Mouse (Mus musculus) stomach, embryonic 15.5 days (tissue): ENCODE results near the gene Tas1r1. TPM values are rescaled to one million over a fixed set of nuclear protein-coding genes. Genes with fewer than 3 reads are reported as not detected.

ENCODE experiments used
- ATAC-seq: fragments of 200-750 bp; cut with Nextera tagmentation; 2 replicates; pipeline ENCODE4 v1.8.0; 2017; ENCODE audit warnings: low read depth, moderate number of reproducible peaks, moderate TSS enrichment; ENCODE audit not compliant: insufficient read depth, low FRiP score
- H3K27ac ChIP-seq: fragments of 300-500 bp; sonication (generic); 2 replicates; pipeline ENCODE4 v1.5.1; 2015; ENCODE audit warnings: mild to moderate bottlenecking, inconsistent platforms
- H3K27me3 ChIP-seq: fragments of 300-500 bp; sonication (generic); replicated peaks from 2 replicates; pipeline ENCODE4 v1.6.1; 2015; ENCODE audit warnings: inconsistent platforms
- H3K36me3 ChIP-seq: fragments of 300-500 bp; sonication (generic); 2 replicates; pipeline ENCODE4 v1.6.1; 2015; ENCODE audit warnings: inconsistent platforms
- H3K4me1 ChIP-seq: fragments of 300-500 bp; sonication (generic); 2 replicates; pipeline ENCODE4 v1.6.1; 2015; ENCODE audit warnings: inconsistent platforms
- H3K4me2 ChIP-seq: fragments of 300-500 bp; sonication (generic); 2 replicates; pipeline ENCODE4 v1.6.1; 2015; ENCODE audit warnings: mild to moderate bottlenecking, inconsistent platforms
- H3K4me3 ChIP-seq: fragments of 300-500 bp; sonication (generic); replicated peaks from 2 replicates; pipeline ENCODE4 v1.5.1; 2015; ENCODE audit warnings: inconsistent platforms
- H3K9ac ChIP-seq: fragments of 300-500 bp; sonication (generic); 2 replicates; pipeline ENCODE4 v1.6.1; 2015; ENCODE audit warnings: inconsistent platforms
- H3K9me3 ChIP-seq: fragments of 300-500 bp; sonication (generic); 2 replicates; pipeline ENCODE4 v1.6.1; 2016; ENCODE audit warnings: inconsistent platforms
- WGBS: fragments of 180-500 bp; shearing (Covaris S2); methylation state at CpG from one replicate; pipeline ENCODE4 v1.1.7; 2015; 5-methylcytosine and 5-hydroxymethylcytosine counted together
- polyA plus RNA-seq: library from polyadenylated mRNA; unstranded; fragments of >200 nt; fragmentation: Nextera tagmentation; extraction: Ambion mirVana; gene quantifications from 2 replicates; pipeline ENCODE4 v1.2.1, GENCODE M21; 2015

Gene Tas1r1
- polyA plus RNA-seq, 1 experiment from 2014 or later, result 0.28 TPM

- H3K27me3 ChIP-seq, result no peaks in the 10 kb centered on the region
- WGBS, result 74% methylated on average over 12 of the region's 12 CpGs
- H3K36me3 ChIP-seq, result peaks cover 56% of the 10 kb centered on the region
- no peaks in the 10 kb centered on the region for H3K9me3 ChIP-seq
- no peak for ATAC-seq
- H3K4me2 ChIP-seq, result no peak overlapping the region
- peaks cover 22% of the 10 kb centered on the region for H3K4me1 ChIP-seq
- no peak overlapping the region for H3K27ac ChIP-seq
- no peak overlapping the region for H3K9ac ChIP-seq
- no peak overlapping the region for H3K4me3 ChIP-seq
These were observed 16.7 kb downstream of the Tas1r1 start for GRCm38 (mm10) chr4:152021568-152022097.

GRCm38 (mm10) chr4:152020024-152020423 lies 18.3 kb downstream of the Tas1r1 start:
- Histone ChIP-seq H3K9ac (no peak overlapping the region), H3K9me3 (no peaks in the 10 kb centered on the region), H3K27me3 (no peaks in the 10 kb centered on the region), H3K4me3 (no peak overlapping the region), H3K4me2 (no peak overlapping the region), H3K4me1 (0 out of 2 replicates have a peak, but pooled peaks cover 7% of the 10 kb centered on the region), H3K27ac (no peak overlapping the region; the same call in 1 of the 2 replicates), H3K36me3 (peaks cover 65% of the 10 kb centered on the region)
- no peak for ATAC-seq
- WGBS, result 89% methylated on average over 21 of the region's 21 CpGs

GRCm38 (mm10) chr4:152019073-152019472 lies 19.3 kb downstream of the Tas1r1 start:
- 0 out of 2 replicates have a peak, but pooled peaks cover 2% of the 10 kb centered on the region for H3K4me1 ChIP-seq
- H3K9ac ChIP-seq, result no peak overlapping the region; the same call in 1 of the 2 replicates
- no peak overlapping the region for H3K27ac ChIP-seq
- no peak for ATAC-seq
- 75% methylated on average over 6 of the region's 6 CpGs for WGBS
- H3K4me2 ChIP-seq, result no peak overlapping the region
- no peaks in the 10 kb centered on the region for H3K27me3 ChIP-seq
- peaks cover 65% of the 10 kb centered on the region for H3K36me3 ChIP-seq
- no peak overlapping the region for H3K4me3 ChIP-seq
- H3K9me3 ChIP-seq, result no peaks in the 10 kb centered on the region

- Histone ChIP-seq H3K27ac (no peak overlapping the region), H3K36me3 (peaks cover 39% of the 10 kb centered on the region), H3K9me3 (no peaks in the 10 kb centered on the region), H3K27me3 (no peaks in the 10 kb centered on the region), H3K4me3 (no peak overlapping the region), H3K4me1 (peaks cover 27% of the 10 kb centered on the region), H3K9ac (no peak overlapping the region), H3K4me2 (no peak overlapping the region)
- 83% methylated on average over 12 of the region's 12 CpGs for WGBS
- no peak for ATAC-seq
These were observed 25.1 kb downstream of the Tas1r1 start for GRCm38 (mm10) chr4:152013036-152013813.

GRCm38 (mm10) chr4:152012109-152012508 lies 26.3 kb downstream of the Tas1r1 start:
- 88% methylated on average over 16 of the region's 16 CpGs for WGBS
- no peak for ATAC-seq
- Histone ChIP-seq H3K4me3 (0 out of 2 replicates have a peak overlapping the region, but pooled peaks have one; percentile 87), H3K4me1 (peaks cover 38% of the 10 kb centered on the region), H3K36me3 (peaks cover 36% of the 10 kb centered on the region), H3K27ac (no peak overlapping the region), H3K27me3 (no peaks in the 10 kb centered on the region), H3K9ac (no peak overlapping the region), H3K9me3 (no peaks in the 10 kb centered on the region), H3K4me2 (peak overlapping the region; percentile 93)

GRCm38 (mm10) chr4:152011171-152011760 lies 27.1 kb downstream of the Tas1r1 start:
- 63% methylated on average over 8 of the region's 8 CpGs for WGBS
- H3K4me3 ChIP-seq, result peak overlapping the region; percentile 87
- peaks cover 41% of the 10 kb centered on the region for H3K4me1 ChIP-seq
- H3K9ac ChIP-seq, result 0 out of 2 replicates have a peak overlapping the region, but pooled peaks have one; percentile 62
- H3K27ac ChIP-seq, result peak overlapping the region; percentile 94
- peaks cover 36% of the 10 kb centered on the region for H3K36me3 ChIP-seq
- H3K27me3 ChIP-seq, result no peaks in the 10 kb centered on the region
- 0 out of 2 replicates have a peak, but pooled peaks have one; percentile 5 for ATAC-seq
- no peaks in the 10 kb centered on the region for H3K9me3 ChIP-seq
- peak overlapping the region; percentile 93 for H3K4me2 ChIP-seq

- peak overlapping the region; percentile 94 for H3K27ac ChIP-seq
- H3K9ac ChIP-seq, result 0 out of 2 replicates have a peak overlapping the region, but pooled peaks have one; percentile 62
- ATAC-seq, result no peak
- peak overlapping the region; percentile 87 for H3K4me3 ChIP-seq
- H3K4me1 ChIP-seq, result peaks cover 41% of the 10 kb centered on the region
- 19% methylated on average over 13 of the region's 13 CpGs for WGBS
- peaks cover 34% of the 10 kb centered on the region for H3K36me3 ChIP-seq
- H3K4me2 ChIP-seq, result peak overlapping the region; percentile 93
- H3K9me3 ChIP-seq, result no peaks in the 10 kb centered on the region
- H3K27me3 ChIP-seq, result no peaks in the 10 kb centered on the region
These were observed 27.6 kb downstream of the Tas1r1 start for GRCm38 (mm10) chr4:152010707-152011134.

GRCm38 (mm10) chr4:152010091-152010706 lies 28.2 kb downstream of the Tas1r1 start:
- WGBS, result 3% methylated on average over 10 of the region's 10 CpGs
- H3K4me1 ChIP-seq, result peaks cover 41% of the 10 kb centered on the region
- H3K4me2 ChIP-seq, result peak overlapping the region; percentile 93
- peak overlapping the region; percentile 87 for H3K4me3 ChIP-seq
- H3K9me3 ChIP-seq, result no peaks in the 10 kb centered on the region
- H3K27me3 ChIP-seq, result no peaks in the 10 kb centered on the region
- peaks cover 29% of the 10 kb centered on the region for H3K36me3 ChIP-seq
- peak; percentile 28 for ATAC-seq
- H3K27ac ChIP-seq, result peak overlapping the region; percentile 94
- peak overlapping the region; percentile 62 for H3K9ac ChIP-seq

- Histone ChIP-seq H3K36me3 (peaks cover 21% of the 10 kb centered on the region), H3K9ac (peak overlapping the region; percentile 62), H3K9me3 (no peaks in the 10 kb centered on the region), H3K27ac (peak overlapping the region; percentile 94), H3K4me1 (peaks cover 41% of the 10 kb centered on the region), H3K4me3 (peak overlapping the region; percentile 87), H3K4me2 (peak overlapping the region; percentile 93), H3K27me3 (no peaks in the 10 kb centered on the region)
- under 1% methylated on average over 115 of the region's 115 CpGs for WGBS
- peak; percentile 51 for ATAC-seq
These were observed 29.0 kb downstream of the Tas1r1 start for GRCm38 (mm10) chr4:152009076-152010051.

- ATAC-seq, result peak; percentile 87
- peaks cover 15% of the 10 kb centered on the region for H3K36me3 ChIP-seq
- H3K9me3 ChIP-seq, result no peaks in the 10 kb centered on the region
- no peaks in the 10 kb centered on the region for H3K27me3 ChIP-seq
- under 1% methylated on average over 45 of the region's 45 CpGs for WGBS
- peak within 1 kb of the TSS; percentile 62 for H3K9ac ChIP-seq
- peak within 1 kb of the TSS; percentile 94 for H3K27ac ChIP-seq
- H3K4me1 ChIP-seq, result peaks cover 41% of the 10 kb centered on the region
- H3K4me3 ChIP-seq, result peak within 1 kb of the TSS; percentile 87
- H3K4me2 ChIP-seq, result peak within 1 kb of the TSS; percentile 93
These were observed 29.7 kb downstream of the Tas1r1 start, which contains the start of gene Klhl21 for GRCm38 (mm10) chr4:152008622-152009075. Gene Klhl21, plus strand, starts transcription at chr4:152008803.
